Mouse (Mus musculus): ENCODE measurements around the gene Oasl2.

GRCm38 (mm10) chr5:114895542-114895941 is 1.2 kb upstream of the Oasl2 start:
- TF ChIP-seq CTCF (IDR thresholded peaks at IDR 0.05; ENCODE audit: low read depth, low read length) = no peak
- no peak for TF ChIP-seq GATA1 (IDR thresholded peaks at IDR 0.05; ENCODE audit: borderline replicate concordance, low read length)
- TF ChIP-seq TAL1 (conservative IDR thresholded peaks at IDR 0.05; ENCODE audit: low read depth, low read length) = no peak
- no peak for TF ChIP-seq GATA2 (IDR thresholded peaks at IDR 0.05; ENCODE audit: borderline replicate concordance, low read depth, low read length)
